Mouse (Mus musculus) intestine, embryonic 16.5 days (tissue): Measurements from ENCODE around the gene Foxn3. TPM values are rescaled to one million over a fixed set of nuclear protein-coding genes. Genes with fewer than 3 reads are reported as not detected.

ENCODE experiments used
- ATAC-seq: fragments of 200-750 bp; cut with Nextera tagmentation; 2 replicates; pipeline ENCODE4 v1.8.0; 2017; ENCODE audit warnings: moderate TSS enrichment, moderate library complexity
- H3K27ac ChIP-seq: fragments of 300-500 bp; sonication (generic); 2 replicates; pipeline ENCODE4 v1.5.1; 2014; ENCODE audit warnings: mild to moderate bottlenecking, low read length
- H3K27me3 ChIP-seq: fragments of 300-500 bp; sonication (generic); replicated peaks from 2 replicates; pipeline ENCODE4 v1.6.1; 2014; ENCODE audit warnings: low read length, control low read depth, mixed read lengths; ENCODE audit not compliant: control insufficient read depth, insufficient read depth
- H3K36me3 ChIP-seq: fragments of 300-500 bp; sonication (generic); 2 replicates; pipeline ENCODE4 v1.6.1; 2014; ENCODE audit warnings: low read length, control low read depth; ENCODE audit not compliant: control insufficient read depth, insufficient read depth
- H3K4me1 ChIP-seq: fragments of 300-500 bp; sonication (generic); 2 replicates; pipeline ENCODE4 v1.6.1; 2014; ENCODE audit warnings: low read length, control low read depth, mixed read lengths; ENCODE audit not compliant: control insufficient read depth, insufficient read depth
- H3K4me2 ChIP-seq: fragments of 300-500 bp; sonication (generic); 2 replicates; pipeline ENCODE4 v1.6.1; 2014; ENCODE audit warnings: low read depth, low read length, control low read depth
- H3K4me3 ChIP-seq: fragments of 300-500 bp; sonication (generic); 2 replicates; pipeline ENCODE4 v1.5.1; 2014; ENCODE audit warnings: mild to moderate bottlenecking, low read length
- H3K9ac ChIP-seq: fragments of 300-500 bp; sonication (generic); 2 replicates; pipeline ENCODE4 v1.6.1; 2014; ENCODE audit warnings: low read depth, low read length
- H3K9me3 ChIP-seq: fragments of 300-500 bp; sonication (generic); 2 replicates; pipeline ENCODE4 v1.6.1; 2016; ENCODE audit warnings: low read length, control low read depth; ENCODE audit not compliant: control insufficient read depth
- WGBS: fragments of 180-500 bp; shearing (Covaris S2); extraction: QIAGEN DNeasy Blood & Tissue Kit; methylation state at CpG from one replicate; pipeline ENCODE4 v1.1.7; 2014; 5-methylcytosine and 5-hydroxymethylcytosine counted together
- polyA plus RNA-seq: library from polyadenylated mRNA; unstranded; fragments of >200 nt; fragmentation: Nextera tagmentation; extraction: Ambion mirVana; gene quantifications from 2 replicates; pipeline ENCODE4 v1.2.1, GENCODE M21; 2015

Gene Foxn3
- polyA plus RNA-seq, 1 experiment from 2014 or later = 43.0 TPM

- Histone ChIP-seq H3K4me3 (no peak overlapping the region), H3K4me1 (peaks cover 15% of the 10 kb centered on the region; the same call in 1 of the 2 replicates), H3K9me3 (no peaks in the 10 kb centered on the region), H3K27ac (no peak overlapping the region), H3K4me2 (no peak overlapping the region), H3K36me3 (no peaks in the 10 kb centered on the region), H3K27me3 (no peaks in the 10 kb centered on the region), H3K9ac (no peak overlapping the region)
- whole genome bisulfite sequencing = 72% methylated on average over 11 of the region's 11 CpGs
- peak; percentile 54 for ATAC-seq
These were observed 347.7 kb downstream of the Foxn3 start for GRCm38 (mm10) chr12:99215521-99216255.

DNA sequence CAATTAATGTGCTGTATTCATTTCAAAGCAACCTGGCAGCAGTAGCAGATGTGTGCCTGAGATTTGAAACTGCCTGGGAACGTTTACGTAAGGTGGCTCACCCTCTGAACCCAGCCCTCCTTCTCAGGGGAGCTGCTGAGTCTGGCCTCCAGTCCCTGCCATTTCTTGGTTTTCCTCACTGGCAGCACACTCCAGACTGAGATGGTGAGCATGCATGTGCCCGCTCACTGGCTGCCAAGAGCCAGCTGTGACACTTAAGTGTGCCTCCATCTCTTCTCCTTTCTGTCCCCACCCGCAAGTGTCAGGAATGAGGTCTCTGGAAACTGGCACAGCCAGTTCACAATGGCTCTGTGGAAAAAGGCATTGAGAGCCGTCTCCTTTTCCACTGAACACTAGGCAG lies 349.3 kb downstream of the Foxn3 start:
- peaks cover 15% of the 10 kb centered on the region; the same call in 1 of the 2 replicates for H3K4me1 ChIP-seq
- no peak overlapping the region for H3K9ac ChIP-seq
- H3K27me3 ChIP-seq = no peaks in the 10 kb centered on the region
- H3K36me3 ChIP-seq = no peaks in the 10 kb centered on the region
- no peak overlapping the region for H3K4me2 ChIP-seq
- no peak overlapping the region for H3K4me3 ChIP-seq
- H3K27ac ChIP-seq = no peak overlapping the region
- ATAC-seq = no peak
- 79% methylated on average over 5 of the region's 5 CpGs for WGBS
- no peaks in the 10 kb centered on the region for H3K9me3 ChIP-seq

GRCm38 (mm10) chr12:99213218-99213617 lies 350.2 kb downstream of the Foxn3 start:
- H3K4me3 ChIP-seq = no peak overlapping the region
- no peaks in the 10 kb centered on the region for H3K36me3 ChIP-seq
- no peak overlapping the region for H3K4me2 ChIP-seq
- H3K27me3 ChIP-seq = no peaks in the 10 kb centered on the region
- H3K4me1 ChIP-seq = peaks cover 15% of the 10 kb centered on the region; the same call in 1 of the 2 replicates
- H3K9ac ChIP-seq = no peak overlapping the region
- ATAC-seq = no peak
- H3K27ac ChIP-seq = no peak overlapping the region
- H3K9me3 ChIP-seq = no peaks in the 10 kb centered on the region
- 94% methylated on average over 12 of the region's 12 CpGs for WGBS

GRCm38 (mm10) chr12:99209801-99210200 lies 353.6 kb downstream of the Foxn3 start:
- 0 out of 2 replicates have a peak, but pooled peaks cover 3% of the 10 kb centered on the region for H3K4me1 ChIP-seq
- no peak overlapping the region for H3K4me3 ChIP-seq
- H3K4me2 ChIP-seq = no peak overlapping the region
- H3K27ac ChIP-seq = no peak overlapping the region
- ATAC-seq = no peak
- no peaks in the 10 kb centered on the region for H3K36me3 ChIP-seq
- H3K9me3 ChIP-seq = no peaks in the 10 kb centered on the region
- no peak overlapping the region for H3K9ac ChIP-seq
- 89% methylated on average over 8 of the region's 8 CpGs for WGBS
- no peaks in the 10 kb centered on the region for H3K27me3 ChIP-seq

GRCm38 (mm10) chr12:99208251-99208650 lies 355.1 kb downstream of the Foxn3 start:
- no peak for ATAC-seq
- no peaks in the 10 kb centered on the region for H3K36me3 ChIP-seq
- no peak overlapping the region for H3K9ac ChIP-seq
- H3K9me3 ChIP-seq = no peaks in the 10 kb centered on the region
- no peak overlapping the region for H3K4me2 ChIP-seq
- H3K27me3 ChIP-seq = no peaks in the 10 kb centered on the region
- no peak overlapping the region for H3K4me3 ChIP-seq
- H3K27ac ChIP-seq = no peak overlapping the region
- 0 out of 2 replicates have a peak, but pooled peaks cover 3% of the 10 kb centered on the region for H3K4me1 ChIP-seq
- WGBS = 82% methylated on average over 9 of the region's 9 CpGs

- 0 out of 2 replicates have a peak, but pooled peaks have one; percentile 36 for ATAC-seq
- WGBS = 65% methylated on average over 15 of the region's 15 CpGs
- Histone ChIP-seq H3K4me2 (no peak overlapping the region), H3K9me3 (no peaks in the 10 kb centered on the region), H3K4me1 (0 out of 2 replicates have a peak, but pooled peaks cover 3% of the 10 kb centered on the region), H3K36me3 (no peaks in the 10 kb centered on the region), H3K9ac (no peak overlapping the region), H3K4me3 (no peak overlapping the region), H3K27me3 (no peaks in the 10 kb centered on the region), H3K27ac (no peak overlapping the region)
These were observed 356.3 kb downstream of the Foxn3 start for GRCm38 (mm10) chr12:99207014-99207612.

DNA sequence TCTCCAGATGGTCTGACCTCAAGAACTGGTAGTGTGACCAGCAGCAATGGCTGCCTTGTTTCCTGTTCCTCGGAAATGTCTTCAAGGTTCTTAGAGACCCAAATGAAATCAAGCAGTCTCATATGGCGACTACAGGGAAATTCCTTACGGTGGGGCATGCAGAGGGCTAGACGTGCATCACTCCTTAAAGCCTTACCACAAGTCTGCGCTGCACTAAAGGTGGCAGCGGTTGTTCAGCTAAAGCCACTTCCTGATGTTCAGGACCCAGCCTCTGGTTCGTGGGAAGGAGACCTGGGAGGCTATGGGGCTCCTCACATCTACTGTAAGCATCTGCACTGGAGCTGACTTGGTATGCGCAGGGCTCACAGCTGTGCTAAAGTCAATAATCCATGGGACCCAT lies 357.6 kb downstream of the Foxn3 start:
- Histone ChIP-seq H3K27ac (no peak overlapping the region), H3K4me2 (no peak overlapping the region), H3K4me1 (0 out of 2 replicates have a peak, but pooled peaks cover 3% of the 10 kb centered on the region), H3K27me3 (no peaks in the 10 kb centered on the region), H3K36me3 (no peaks in the 10 kb centered on the region), H3K4me3 (no peak overlapping the region), H3K9me3 (no peaks in the 10 kb centered on the region), H3K9ac (no peak overlapping the region)
- no peak for ATAC-seq
- 88% methylated on average over 8 of the region's 8 CpGs for WGBS

DNA sequence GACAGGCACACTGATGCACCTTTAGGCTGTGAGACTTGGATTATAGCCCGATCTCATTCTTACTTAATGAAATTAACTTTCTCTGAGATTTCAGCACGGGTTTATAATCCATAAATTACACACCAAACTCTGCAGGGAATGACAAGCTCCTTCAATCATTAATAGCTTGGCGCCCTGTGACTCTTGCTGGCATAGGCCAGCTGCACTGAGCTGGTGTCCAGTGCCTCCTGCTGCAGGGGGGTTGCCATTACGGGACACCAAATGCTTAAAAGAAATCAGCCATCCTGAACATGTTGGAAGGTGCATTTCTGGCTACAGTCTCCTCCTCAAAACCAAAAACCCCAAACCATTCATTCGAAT lies 364.3 kb downstream of the Foxn3 start:
- H3K36me3 ChIP-seq = no peaks in the 10 kb centered on the region
- no peaks in the 10 kb centered on the region for H3K27me3 ChIP-seq
- no peak overlapping the region for H3K4me2 ChIP-seq
- H3K27ac ChIP-seq = no peak overlapping the region
- H3K9me3 ChIP-seq = no peaks in the 10 kb centered on the region
- ATAC-seq = no peak
- H3K4me1 ChIP-seq = no peaks in the 10 kb centered on the region
- H3K9ac ChIP-seq = no peak overlapping the region
- WGBS = 76% methylated on average over 5 of the region's 5 CpGs
- H3K4me3 ChIP-seq = no peak overlapping the region

- WGBS = 81% methylated on average over 12 of the region's 12 CpGs
- H3K4me2 ChIP-seq = no peak overlapping the region
- ATAC-seq = no peak
- no peaks in the 10 kb centered on the region for H3K27me3 ChIP-seq
- no peak overlapping the region for H3K9ac ChIP-seq
- H3K4me3 ChIP-seq = no peak overlapping the region
- no peaks in the 10 kb centered on the region for H3K4me1 ChIP-seq
- H3K27ac ChIP-seq = no peak overlapping the region
- no peaks in the 10 kb centered on the region for H3K9me3 ChIP-seq
- H3K36me3 ChIP-seq = no peaks in the 10 kb centered on the region
These were observed 364.8 kb downstream of the Foxn3 start for GRCm38 (mm10) chr12:99198428-99199123.
